Mouse (Mus musculus) layer of hippocampus, adult 2 months (tissue): ENCODE results near the gene Agtpbp1. TPM values are rescaled to one million over a fixed set of nuclear protein-coding genes. Genes with fewer than 3 reads are reported as not detected.

Experiments used
- DNase-seq, 2 experiments: peaks; one replicate each; pipeline ENCODE4 v3.0.0; 2022; ENCODE audit warnings: low spot score in 2 of 2
- H3K27ac ChIP-seq: fragments of 200-600 bp; 2 replicates; pipeline ENCODE4 v1.8.1; 2022
- H3K4me3 ChIP-seq: fragments of 200-600 bp; 2 replicates; pipeline ENCODE4 v1.8.1; 2022; ENCODE audit warnings: mild to moderate bottlenecking
- CTCF ChIP-seq: fragments of 200-600 bp; conservative IDR thresholded peaks from 2 replicates; pipeline ENCODE4 v1.8.1; 2022; ENCODE audit warnings: antibody characterized with exemption, mild to moderate bottlenecking, moderate library complexity
- total RNA-seq, 2 experiments: library from RNA; stranded (reverse); gene quantifications; 2 replicates each; pipeline ENCODE4 v1.2.3; 2021

Agtpbp1 gene
- total RNA-seq, 2 experiments from 2014 or later: 374 to 406 TPM

DNA sequence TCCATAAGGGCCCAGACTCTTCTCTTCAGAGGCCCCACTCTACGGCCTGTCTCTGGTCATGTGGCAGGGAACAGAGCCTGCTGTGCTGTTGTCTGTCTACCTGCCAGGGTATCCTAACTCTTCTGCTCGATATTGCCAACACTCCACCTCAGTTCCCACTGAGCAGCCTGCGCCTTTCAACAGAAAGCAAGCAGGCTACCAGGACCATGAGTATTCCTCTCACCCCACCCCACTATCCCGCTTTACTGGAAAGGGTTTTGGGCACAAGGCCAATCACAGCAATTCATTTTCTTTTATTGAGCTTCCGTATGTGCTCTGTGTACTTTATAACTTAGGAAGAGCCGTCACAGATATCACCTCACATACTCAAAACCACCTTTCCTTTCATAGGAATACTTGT lies 131.4 kb downstream of the Agtpbp1 start:
- TF ChIP-seq CTCF: no peak
- no peak for DNase-seq
- Histone ChIP-seq H3K27ac (0 out of 2 replicates have a peak overlapping the region, but pooled peaks have one; percentile 32), H3K4me3 (no peak overlapping the region)

DNA sequence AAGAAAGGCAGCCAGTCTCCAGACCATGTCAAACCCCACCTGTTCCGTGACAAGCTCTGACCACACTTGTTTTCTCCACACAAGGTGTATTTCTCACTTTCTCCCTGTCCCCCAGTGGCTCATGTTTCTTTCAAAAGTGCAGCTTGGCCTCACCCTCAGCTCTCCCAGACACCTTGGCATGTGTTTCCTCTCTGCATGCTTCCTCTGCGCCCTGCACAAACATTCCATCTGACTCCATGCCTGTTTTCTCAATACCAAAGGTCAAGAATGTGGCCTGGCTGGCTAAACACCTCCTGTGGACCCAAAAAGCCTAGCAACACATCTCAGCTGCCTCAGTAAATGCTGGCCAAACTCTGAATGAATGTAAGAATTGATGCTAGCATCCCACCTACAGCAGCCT lies 132.0 kb downstream of the Agtpbp1 start:
- Histone ChIP-seq H3K27ac (no peak overlapping the region), H3K4me3 (no peak overlapping the region)
- DNase-seq: no peak
- no peak for TF ChIP-seq CTCF

DNA sequence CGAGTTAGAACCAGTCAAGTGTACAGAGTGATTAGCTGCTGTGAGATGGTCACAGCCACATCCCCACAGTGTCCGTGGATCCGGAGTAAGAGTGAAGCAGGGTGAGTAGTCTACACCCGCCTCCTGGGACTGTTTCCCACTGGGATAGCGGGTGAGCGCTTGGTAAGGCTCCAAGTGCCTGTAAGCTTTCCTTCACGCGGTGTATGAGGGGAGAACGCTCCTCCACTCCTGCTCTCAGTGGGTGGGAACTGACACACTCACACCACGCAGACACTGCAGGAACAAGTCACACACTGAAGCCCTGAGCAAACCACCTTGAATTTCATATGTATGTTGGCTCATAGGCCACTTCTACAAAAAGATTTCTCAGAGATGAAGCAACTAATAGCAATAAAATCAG lies 134.2 kb downstream of the Agtpbp1 start:
- TF ChIP-seq CTCF: no peak
- H3K4me3 ChIP-seq: no peak overlapping the region
- no peak for DNase-seq
- no peak overlapping the region for H3K27ac ChIP-seq

DNA sequence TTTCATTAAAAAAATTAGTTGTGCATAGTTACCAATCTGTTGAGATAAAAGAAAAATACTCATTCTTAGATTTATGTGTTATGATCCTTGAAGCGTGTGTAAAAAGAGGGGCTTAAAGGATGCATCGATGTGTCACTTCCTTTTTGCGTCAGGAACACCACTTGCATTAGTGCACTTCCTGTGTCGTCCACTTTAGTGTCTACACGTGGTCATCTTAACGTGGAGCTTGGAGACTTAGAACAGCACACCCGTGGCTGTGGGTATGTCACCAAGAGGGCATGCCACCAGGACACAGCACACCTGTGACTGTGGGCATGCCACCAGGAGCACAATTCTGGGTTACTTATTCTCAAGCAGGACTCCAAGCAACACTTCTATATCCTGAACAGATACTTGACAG lies 137.9 kb downstream of the Agtpbp1 start:
- no peak overlapping the region for H3K27ac ChIP-seq
- no peak overlapping the region for H3K4me3 ChIP-seq
- no peak for DNase-seq
- no peak for TF ChIP-seq CTCF

DNA sequence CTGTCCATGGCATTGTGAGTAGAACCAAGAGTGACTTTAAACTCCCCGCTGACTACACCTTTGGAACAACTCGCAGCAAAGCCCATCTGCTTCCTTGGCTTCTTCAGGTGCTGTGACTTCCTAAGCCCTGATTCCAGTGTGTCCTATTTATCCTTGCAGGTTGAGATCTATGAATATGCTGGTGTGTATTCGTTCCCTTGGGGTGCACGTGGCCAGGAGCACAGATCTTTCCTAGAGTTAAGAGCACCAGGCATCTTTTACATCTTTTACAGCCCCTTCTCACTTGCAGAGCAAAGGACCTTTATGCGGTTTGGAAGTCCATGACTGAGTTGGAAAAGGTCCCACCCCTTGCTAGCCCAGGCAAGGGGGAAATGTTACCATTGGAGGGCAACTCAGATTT lies 139.8 kb downstream of the Agtpbp1 start:
- Histone ChIP-seq H3K4me3 (no peak overlapping the region), H3K27ac (no peak overlapping the region)
- no peak for TF ChIP-seq CTCF
- no peak for DNase-seq

DNA sequence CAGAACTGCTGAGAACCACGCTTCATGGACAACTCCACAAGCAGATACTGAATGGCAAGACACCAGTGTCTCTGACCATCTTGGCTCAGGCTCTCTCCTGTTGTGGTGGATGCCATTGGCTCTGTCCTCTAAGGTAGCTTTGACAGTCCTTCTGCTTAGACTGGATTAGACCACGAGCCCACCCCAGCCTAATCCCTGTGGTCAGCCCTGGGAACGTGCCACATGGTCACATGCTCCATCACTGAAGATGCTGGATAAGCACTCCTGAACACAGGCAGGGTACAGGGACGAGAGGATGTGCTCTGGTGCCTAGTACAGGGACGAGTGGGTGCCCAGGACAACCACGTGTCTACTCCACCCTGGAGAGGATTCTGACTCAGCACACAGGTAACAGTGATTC lies 140.7 kb downstream of the Agtpbp1 start:
- no peak for DNase-seq
- Histone ChIP-seq H3K4me3 (no peak overlapping the region), H3K27ac (no peak overlapping the region)
- no peak for TF ChIP-seq CTCF

DNA sequence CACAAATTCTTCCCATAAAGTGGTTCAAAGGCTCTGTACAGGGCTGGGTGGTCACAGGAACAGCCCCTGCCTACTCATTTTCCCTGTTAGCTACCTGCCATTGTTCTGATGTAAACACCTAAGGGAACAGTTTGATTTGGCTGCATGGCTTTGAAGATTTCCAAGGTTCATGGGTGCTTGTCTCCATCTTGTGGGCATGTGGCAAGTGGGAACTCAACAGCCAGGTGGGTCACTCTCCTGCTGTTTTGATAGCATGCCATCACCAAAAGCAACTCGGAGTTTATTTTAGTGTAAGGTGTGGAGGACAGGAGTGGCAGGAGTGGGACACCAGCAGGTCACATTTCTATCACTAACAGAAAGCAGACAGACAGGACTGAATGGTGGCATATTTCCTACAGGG lies 145.3 kb downstream of the Agtpbp1 start:
- DNase-seq: no peak
- H3K4me3 ChIP-seq: no peak overlapping the region
- TF ChIP-seq CTCF: peak; percentile 58
- no peak overlapping the region for H3K27ac ChIP-seq

DNA sequence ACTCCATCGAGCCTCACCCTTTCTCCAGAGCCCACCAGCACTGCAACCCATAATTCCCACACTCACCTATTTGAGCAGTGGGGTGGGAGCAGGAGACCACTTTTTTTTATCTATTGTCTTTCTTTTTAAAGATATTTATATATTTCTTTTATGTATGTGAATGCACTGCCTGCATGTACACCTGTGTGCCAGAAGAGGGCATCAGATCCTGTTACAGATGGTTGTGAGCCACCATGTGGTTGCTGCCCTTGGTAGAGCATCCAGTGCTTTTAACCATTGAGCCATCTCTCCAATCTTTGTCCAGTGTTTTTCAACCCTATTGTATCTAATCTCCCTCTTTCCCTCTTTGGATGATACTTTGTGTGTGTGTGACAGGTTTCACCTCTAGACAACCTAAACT lies 150.5 kb downstream of the Agtpbp1 start:
- Histone ChIP-seq H3K27ac (no peak overlapping the region), H3K4me3 (no peak overlapping the region)
- no peak for DNase-seq
- peak; percentile 56 for TF ChIP-seq CTCF

DNA sequence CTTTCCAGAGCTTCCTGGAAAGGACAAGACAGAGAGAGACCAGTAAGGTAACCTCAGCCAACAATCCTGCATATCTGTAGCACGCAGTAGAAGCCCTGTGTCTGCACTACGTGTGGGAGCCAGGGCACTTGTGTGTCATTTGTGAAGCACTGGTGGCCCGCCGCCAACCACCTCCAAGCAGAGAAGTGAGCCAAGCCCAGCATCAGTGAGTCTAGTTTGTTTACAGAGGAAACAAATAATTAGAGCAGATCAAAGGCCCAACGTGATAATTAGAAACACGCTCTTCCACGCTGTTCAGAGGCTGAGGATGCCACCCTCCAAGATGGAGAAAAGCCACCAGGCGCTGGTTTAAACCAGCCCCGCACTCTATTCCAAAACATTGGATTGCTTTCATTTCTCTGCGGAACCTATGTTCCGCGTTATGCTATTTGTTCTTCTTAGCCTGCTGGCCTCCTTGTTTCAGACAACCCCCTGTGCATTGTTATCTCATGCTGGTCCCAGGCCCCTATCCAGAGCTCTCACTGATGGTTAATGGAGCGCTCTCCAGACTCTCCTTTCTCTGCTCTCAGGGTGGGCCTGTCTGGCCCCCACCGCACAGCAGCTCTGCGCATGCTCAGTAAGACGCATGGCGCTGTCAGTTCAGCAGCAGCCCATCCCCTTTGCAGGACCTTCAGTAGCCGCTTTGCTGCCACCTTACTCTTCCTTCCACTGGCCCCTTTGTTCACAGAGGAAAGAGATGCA lies 153.7 kb downstream of the Agtpbp1 start:
- TF ChIP-seq CTCF: no peak
- Histone ChIP-seq H3K4me3 (peak overlapping the region; percentile 54), H3K27ac (peak overlapping the region; percentile 86)
- peak; percentile 44 to 59 for DNase-seq

DNA sequence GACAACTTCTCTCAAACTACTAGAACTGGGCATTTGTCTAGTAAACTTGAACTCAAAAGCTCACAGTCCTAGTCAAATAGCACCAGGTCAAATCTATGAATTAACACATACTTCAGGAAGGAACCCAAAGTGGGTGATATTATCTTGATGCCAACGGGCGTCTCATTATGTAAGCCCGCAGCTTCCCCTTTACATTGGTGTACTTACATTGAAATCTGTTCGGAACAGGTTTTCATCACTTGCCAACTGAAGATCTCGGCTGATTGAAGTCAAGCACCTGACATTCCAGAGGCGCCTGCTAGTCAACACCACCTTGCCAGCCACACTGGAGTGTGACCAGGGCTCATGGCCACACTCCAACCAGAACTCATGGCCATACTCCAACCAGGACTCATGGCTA lies 155.7 kb downstream of the Agtpbp1 start:
- DNase-seq: no peak
- no peak overlapping the region for H3K4me3 ChIP-seq

DNA sequence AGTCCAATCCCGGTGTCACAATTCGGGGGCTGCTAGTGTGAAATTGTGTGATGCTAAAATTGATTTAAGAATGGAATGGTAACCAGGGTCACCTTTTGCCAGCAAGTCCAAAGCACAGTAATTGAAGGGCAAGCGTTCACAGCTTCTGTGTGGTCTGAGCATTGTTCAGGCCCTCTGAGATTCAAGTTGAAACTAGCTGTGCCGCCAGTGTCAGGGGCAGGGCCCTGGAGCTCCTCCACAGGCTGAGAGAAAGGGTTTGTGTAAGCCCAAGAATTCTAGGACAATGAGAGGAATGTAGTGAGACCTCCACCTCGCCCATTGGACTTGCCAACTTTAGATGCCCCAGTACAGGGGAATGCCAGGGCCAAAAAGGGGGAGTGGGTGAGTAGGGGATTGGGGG lies 161.2 kb downstream of the Agtpbp1 start:
- no peak for TF ChIP-seq CTCF
- Histone ChIP-seq H3K27ac (no peak overlapping the region), H3K4me3 (no peak overlapping the region)
- DNase-seq: no peak

More for the DNA sequence above, 155.7 kb downstream of the Agtpbp1 start:
- TF ChIP-seq CTCF: no peak
- no peak overlapping the region for H3K27ac ChIP-seq

DNA sequence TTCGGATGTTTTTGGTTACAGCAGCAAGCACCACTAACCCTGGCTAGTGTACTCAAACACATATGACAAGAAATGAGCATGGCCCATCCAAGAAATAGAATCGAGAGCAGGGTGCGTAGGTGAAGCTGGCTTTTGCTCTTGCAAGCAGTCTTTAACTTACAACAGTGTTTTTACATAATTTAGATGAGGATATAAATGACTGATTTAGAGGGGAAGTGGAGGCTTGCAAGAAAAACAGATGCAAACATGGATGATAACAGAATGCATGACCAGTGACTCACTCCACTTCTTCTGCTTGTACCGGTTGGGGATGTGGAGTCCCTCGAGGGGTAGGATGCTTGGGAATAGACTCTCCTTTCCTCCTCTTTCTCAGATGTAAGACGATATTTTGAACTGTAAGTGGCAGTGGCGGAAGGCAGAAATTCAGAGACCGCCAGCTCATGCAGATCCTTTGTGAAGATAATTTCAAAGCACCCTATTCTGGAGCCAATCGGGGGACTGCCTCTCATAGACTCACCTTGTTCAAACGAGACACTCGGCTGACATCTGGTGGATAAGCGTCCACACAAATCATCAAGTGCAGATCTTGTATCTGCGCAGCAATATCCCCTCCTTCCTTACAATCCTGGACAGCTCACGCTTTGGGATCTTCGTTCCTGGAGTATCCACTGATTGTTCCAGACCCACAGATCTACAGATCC lies 168.3 kb downstream of the Agtpbp1 start:
- peak overlapping the region; percentile 46; the same call in 1 of the 2 replicates for H3K27ac ChIP-seq
- peak in 1 of 2 experiments; percentile 52 for DNase-seq
- peak; percentile 38 for TF ChIP-seq CTCF
- H3K4me3 ChIP-seq: no peak overlapping the region

DNA sequence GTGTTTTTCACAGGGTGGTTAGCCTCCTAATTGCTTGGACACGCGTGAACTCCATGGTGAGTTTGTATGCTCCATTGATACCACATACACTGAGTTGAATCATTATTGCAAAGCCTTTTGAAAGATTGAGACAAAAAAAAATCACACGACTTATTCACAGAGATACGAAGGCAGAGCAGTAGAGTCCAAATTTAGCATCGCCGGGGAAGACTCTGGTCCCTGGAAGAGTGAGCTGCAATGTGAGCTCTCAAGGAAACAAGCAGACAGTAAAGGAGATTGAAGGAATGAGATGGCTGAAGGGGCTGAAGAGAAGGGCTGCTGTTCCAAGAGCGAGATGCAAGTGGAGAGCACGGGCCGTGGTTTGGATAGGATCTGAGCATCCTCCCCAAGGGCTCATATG lies 171.1 kb downstream of the Agtpbp1 start:
- no peak for DNase-seq
- no peak for TF ChIP-seq CTCF
- Histone ChIP-seq H3K27ac (no peak overlapping the region), H3K4me3 (no peak overlapping the region)

DNA sequence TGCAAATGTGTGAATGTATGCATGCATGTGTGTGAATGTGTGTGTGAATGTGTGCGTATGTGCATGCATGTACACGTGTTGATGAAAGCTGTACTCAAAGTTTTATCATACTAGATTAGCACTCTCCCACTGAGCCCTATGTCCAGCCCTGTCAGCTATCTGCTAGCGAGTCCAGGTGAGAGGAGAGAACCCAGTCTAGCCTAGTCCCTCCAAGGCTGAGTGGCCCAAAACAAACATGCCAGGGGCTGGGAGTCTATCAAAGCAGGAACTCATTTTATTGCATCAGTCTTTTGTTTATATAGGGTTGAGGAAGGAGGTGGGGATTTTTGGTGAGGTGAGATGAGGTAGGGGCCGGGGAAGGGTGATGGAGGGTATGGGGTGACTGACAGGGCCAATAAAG lies 172.4 kb downstream of the Agtpbp1 start:
- no peak for DNase-seq
- no peak overlapping the region for H3K27ac ChIP-seq
- no peak for TF ChIP-seq CTCF
- no peak overlapping the region for H3K4me3 ChIP-seq
